Mouse (Mus musculus): ENCODE measurements around the gene Dydc1. TPM values are rescaled to one million over a fixed set of nuclear protein-coding genes. Genes with fewer than 3 reads are reported as not detected.

Gene Dydc1
- total RNA-seq (2021), result not detected
- long read RNA-seq, experiment 1, result 0 reads
- long read RNA-seq, experiment 2, result 0 reads

GRCm38 (mm10) chr14:41072229-41072943 is at the start of gene Dydc1:
Gene Dydc1 (plus strand): TSS chr14:41072911.
- DNase-seq, result peak; percentile 82

DNA sequence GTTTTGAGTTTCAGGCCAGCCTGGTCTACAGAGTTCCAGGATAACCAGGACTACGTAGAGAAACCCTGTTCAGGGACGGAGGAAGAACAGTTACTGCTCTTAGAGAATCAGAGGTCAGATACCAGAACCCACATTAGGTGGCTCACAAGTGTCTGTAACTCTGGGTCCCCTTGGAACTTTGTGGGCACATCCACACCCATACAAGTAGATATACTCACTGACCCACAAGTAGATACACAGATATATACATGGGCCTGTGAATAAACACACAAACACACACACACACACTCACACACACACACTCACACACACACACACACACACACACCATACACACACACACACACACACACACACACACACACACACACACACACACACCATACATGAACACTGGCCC is 47.6 kb upstream of the Dydc1 start:
- DNase-seq, result no peak

- no peak for DNase-seq
Measured at GRCm38 (mm10) chr14:41025594-41026284, 47.0 kb upstream of the Dydc1 start.

- DNase-seq, result no peak
Measured at GRCm38 (mm10) chr14:41029303-41029702, 43.4 kb upstream of the Dydc1 start.

DNA sequence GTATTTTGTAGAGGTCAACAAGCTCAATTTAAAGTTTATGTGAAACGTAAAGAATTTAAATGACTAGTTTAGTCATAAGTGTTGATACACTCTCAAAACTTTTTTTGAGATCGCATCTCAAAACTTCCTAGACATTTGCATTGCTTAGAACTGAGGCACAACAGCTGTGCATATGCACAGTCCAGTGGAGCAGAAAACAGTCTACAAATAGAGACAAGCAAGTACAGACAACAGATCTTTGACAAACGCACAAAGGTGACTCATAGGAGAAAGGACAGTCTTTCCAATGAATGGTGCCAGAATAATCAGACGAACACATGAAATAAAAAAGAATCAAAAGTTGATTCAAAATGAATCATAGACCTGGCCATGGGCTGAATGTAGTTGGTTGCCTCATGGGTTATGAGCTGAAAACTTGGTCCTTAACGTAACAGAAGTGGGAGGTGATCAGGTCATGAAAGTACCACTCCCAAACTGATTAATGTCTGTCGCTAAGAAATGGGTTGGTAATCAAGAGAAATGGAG is 41.7 kb upstream of the Dydc1 start:
- no peak for DNase-seq

GRCm38 (mm10) chr14:41033135-41034110 is 39.3 kb upstream of the Dydc1 start:
- DNase-seq, result peak; percentile 85

GRCm38 (mm10) chr14:41035146-41035798 is 37.4 kb upstream of the Dydc1 start:
- peak; percentile 78 for DNase-seq

GRCm38 (mm10) chr14:41047402-41047801 is 25.3 kb upstream of the Dydc1 start:
- DNase-seq, result no peak

DNA sequence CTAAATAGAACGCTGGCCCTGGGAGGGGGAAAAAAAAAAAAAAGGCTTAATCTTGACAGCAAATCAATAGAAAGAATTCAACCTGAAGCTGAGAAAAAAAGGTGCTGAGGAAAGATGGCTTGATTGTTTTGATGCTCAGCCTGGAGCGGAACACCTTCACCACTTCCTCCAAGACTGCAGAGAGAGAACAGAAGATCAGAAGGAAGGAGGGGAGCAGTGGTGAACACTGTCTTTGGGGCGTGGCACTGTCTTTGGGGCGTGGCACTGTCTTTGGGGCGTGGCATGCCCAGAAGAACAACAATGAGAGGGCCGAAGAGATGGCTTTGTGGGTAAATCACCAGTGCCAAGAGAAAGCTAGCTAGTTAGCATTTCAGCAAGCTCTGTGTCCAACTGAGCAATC is 22.2 kb upstream of the Dydc1 start:
- DNase-seq, result no peak

DNA sequence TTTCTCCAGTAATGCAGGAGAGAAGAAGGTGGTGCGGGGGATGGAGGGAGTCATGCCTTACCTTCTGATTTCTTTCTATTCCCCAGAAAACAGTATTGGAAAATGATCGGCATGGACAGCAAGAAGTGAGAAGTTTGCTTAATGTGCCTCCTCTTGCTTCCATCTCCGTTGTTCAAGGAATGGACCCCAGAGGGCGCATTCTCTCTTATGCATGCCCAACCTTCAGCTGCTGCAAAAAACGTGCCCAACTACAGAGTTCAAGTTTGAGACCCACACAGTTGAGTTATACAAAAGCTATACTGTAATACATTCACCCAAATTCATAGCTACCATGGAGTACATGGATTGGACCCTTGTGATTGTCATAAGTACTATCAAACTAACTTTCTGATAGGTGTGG is 20.2 kb upstream of the Dydc1 start:
- peak; percentile 48 for DNase-seq

- peak; percentile 9 for DNase-seq
Measured at GRCm38 (mm10) chr14:41053190-41053589, 19.5 kb upstream of the Dydc1 start.

DNA sequence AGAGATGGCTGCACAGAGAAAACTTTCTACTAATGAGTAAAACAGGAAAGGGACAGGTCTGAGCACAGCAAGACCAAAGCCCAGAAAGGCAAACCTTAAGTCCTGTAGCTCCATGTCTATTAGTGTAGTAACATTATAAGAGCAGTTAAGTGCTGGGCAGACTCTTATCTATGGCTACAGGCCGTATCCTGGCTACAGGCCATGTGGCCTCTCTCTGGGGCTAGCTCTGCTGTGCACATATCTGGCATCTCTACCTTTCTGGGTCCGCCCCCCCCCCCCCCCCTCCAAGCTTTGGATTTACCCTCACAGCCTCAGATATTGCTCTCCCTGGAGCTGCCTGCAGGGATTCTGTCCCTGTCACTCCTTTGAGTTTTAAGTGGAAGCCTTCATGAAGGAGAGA is 7.5 kb upstream of the Dydc1 start:
- no peak for DNase-seq

- DNase-seq, result no peak
Measured at GRCm38 (mm10) chr14:41066416-41066815, 6.3 kb upstream of the Dydc1 start.

GRCm38 (mm10) chr14:41069108-41069507 is 3.6 kb upstream of the Dydc1 start, which contains the start of gene Dydc2:
Gene Dydc2 (minus strand): TSS chr14:41069208.
- DNase-seq, result no peak

- no peak for DNase-seq
Measured at GRCm38 (mm10) chr14:41070343-41070742, 2.4 kb upstream of the Dydc1 start.

- no peak for DNase-seq
Measured at GRCm38 (mm10) chr14:41072944-41073275, 199 bp downstream of the Dydc1 start.

- no peak for DNase-seq
Measured at GRCm38 (mm10) chr14:41082408-41082807, 9.7 kb downstream of the Dydc1 start.

DNA sequence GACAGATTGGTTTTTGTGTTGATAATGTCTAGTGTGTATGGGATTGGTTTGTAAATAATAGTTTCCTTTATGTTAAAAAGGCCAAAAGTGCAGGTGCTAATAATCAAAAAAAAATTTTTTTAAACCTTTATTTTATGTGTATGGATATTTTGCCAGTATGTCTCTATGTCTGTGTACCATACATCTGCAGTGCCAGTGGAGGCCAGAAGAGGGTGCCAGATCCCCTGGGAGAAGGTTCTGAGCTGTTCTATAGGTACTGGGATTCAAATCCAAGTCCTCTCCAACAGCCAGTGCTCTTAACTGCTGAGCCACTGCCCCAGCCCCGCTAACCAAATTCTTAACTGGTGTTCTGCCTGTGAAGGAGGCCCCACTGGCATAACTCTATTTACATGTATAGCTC is 14.8 kb downstream of the Dydc1 start:
- DNase-seq, result peak; percentile 34

DNA sequence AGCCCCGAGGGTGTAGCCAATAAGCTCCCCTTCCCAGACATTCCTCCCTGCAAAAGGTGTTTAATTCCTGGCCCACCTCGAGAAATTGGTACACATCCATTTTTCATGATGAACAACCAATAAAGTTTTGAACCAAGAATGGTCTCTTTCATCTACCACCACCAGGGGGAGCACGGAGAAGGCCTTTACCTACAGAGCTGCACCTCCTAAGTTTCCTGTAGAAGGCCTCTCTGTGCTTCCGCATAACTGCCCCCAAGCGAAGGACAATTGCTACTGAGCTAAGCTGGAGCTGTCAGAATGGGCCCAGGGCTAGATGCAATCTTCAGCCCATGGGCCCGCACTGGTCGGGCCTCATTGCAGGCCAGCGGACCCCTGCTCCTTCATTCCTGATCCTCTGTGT is 18.1 kb downstream of the Dydc1 start:
- peak; percentile 50 for DNase-seq

GRCm38 (mm10) chr14:41094114-41094513 is 21.4 kb downstream of the Dydc1 start:
- DNase-seq, result no peak

DNA sequence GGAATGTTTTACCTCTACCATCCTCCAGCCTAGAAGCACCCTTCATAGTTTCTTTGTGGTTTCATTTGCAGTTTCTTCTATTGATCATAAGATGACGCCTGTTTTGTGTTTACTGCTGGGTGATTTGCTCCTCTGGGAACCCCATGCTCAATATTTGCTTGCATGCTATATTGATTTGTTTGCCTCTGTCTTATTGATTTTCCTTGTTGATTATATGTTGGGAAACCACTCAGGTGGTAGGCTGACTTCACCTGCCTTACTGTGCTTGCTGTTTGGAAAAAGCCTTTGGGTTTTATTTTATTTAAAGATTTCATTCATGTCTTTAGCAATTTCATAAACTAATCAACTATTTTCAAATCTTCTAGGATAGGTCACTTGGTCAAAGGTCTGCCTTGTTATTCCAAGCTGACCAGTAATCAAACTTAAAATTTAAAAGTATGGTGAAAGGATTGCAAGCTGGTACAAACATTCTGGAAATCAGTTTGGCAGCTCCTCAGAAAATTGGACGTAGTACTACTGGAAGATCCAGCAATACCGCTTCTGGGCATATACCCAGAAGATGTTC is 23.7 kb downstream of the Dydc1 start:
- no peak for DNase-seq

GRCm38 (mm10) chr14:41098726-41099125 is 26.0 kb downstream of the Dydc1 start:
- DNase-seq, result no peak
